Mouse (Mus musculus) thymus, adult 2 months (tissue): ENCODE results near the gene Srrm1.

Experiments used
- CTCF ChIP-seq: fragments of 200-500 bp; IDR thresholded peaks from 2 replicates; pipeline ENCODE4 v1.5.1; 2012; ENCODE audit warnings: mild to moderate bottlenecking, control low read depth, low read length, moderate library complexity, borderline replicate concordance; ENCODE audit not compliant: control insufficient read depth, poor library complexity, insufficient read depth; ENCODE audit errors: extremely low read depth
- POLR2A ChIP-seq: fragments of 200-500 bp; IDR thresholded peaks from 2 replicates; pipeline ENCODE4 v1.6.1; 2012; ENCODE audit warnings: mild to moderate bottlenecking, low read length, control low read depth, moderate library complexity; ENCODE audit not compliant: control insufficient read depth, poor library complexity, insufficient read depth; ENCODE audit errors: extremely low read depth

DNA sequence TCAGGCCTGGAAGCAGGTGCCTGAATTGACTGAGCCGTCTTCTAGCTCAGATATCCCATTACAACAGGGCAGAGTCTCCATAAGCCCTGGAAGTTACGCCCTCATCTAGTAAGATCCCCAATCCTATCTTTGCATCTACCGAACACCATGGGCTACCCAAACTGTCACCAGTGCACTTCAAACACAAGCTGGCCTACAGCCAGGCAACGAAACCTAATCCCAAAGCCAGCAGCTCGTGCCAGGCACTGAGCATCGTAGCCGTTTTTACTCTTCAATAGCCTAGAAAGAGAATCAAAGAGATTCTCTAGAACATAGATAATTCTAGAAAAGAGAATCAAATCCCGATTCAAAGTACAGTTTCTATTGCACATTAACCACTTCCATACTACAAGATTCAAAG is 30.1 kb downstream of the Srrm1 start:
- TF ChIP-seq CTCF (no peak), POLR2A (no peak)
